Mouse (Mus musculus) lung, postnatal 0 days (tissue): Measurements from ENCODE around the gene Hspe1.

ENCODE experiments used
- CTCF ChIP-seq: IDR thresholded peaks from 2 replicates; pipeline ENCODE4 v1.5.1; 2016; ENCODE audit warnings: antibody characterized with exemption, mild to moderate bottlenecking
- EP300 ChIP-seq: IDR thresholded peaks from 2 replicates; pipeline ENCODE4 v1.6.1; 2016; ENCODE audit warnings: antibody characterized with exemption, mild to moderate bottlenecking, control low read depth

GRCm38 (mm10) chr1:55085781-55086366 lies 2.1 kb upstream of the Hspe1 start:
- TF ChIP-seq EP300, result no peak
- TF ChIP-seq CTCF, result peak; percentile 3; the same call in 1 of the 2 replicates
